Mouse (Mus musculus) stomach, postnatal 0 days (tissue): ENCODE data around the gene Olfr31. TPM values are rescaled to one million over a fixed set of nuclear protein-coding genes. Genes with fewer than 3 reads are reported as not detected.

ENCODE experiments used
- ATAC-seq: fragments of 200-750 bp; cut with Nextera tagmentation; 2 replicates; pipeline ENCODE4 v1.8.0; 2017; ENCODE audit not compliant: low FRiP score, low TSS enrichment
- DNase-seq: peaks from one replicate; pipeline ENCODE4 v3.0.0-alpha.2; 2016; ENCODE audit warnings: low spot score
- H3K27ac ChIP-seq: fragments of 300-500 bp; sonication (generic); replicated peaks from 2 replicates; pipeline ENCODE4 v1.5.1; 2014; ENCODE audit warnings: mild to moderate bottlenecking, control low read depth
- H3K27me3 ChIP-seq: fragments of 300-500 bp; sonication (generic); 2 replicates; pipeline ENCODE4 v1.6.1; 2014; ENCODE audit warnings: low read length; ENCODE audit not compliant: control insufficient read depth, insufficient read depth
- H3K36me3 ChIP-seq: fragments of 300-500 bp; sonication (generic); 2 replicates; pipeline ENCODE4 v1.6.1; 2014; ENCODE audit warnings: low read length, mixed read lengths; ENCODE audit not compliant: control insufficient read depth, insufficient read depth
- H3K4me1 ChIP-seq: fragments of 300-500 bp; sonication (generic); replicated peaks from 2 replicates; pipeline ENCODE4 v1.6.1; 2014; ENCODE audit warnings: antibody characterized with exemption; ENCODE audit not compliant: control insufficient read depth, insufficient read depth
- H3K4me2 ChIP-seq: fragments of 300-500 bp; sonication (generic); replicated peaks from 2 replicates; pipeline ENCODE4 v1.6.1; 2014; ENCODE audit warnings: low read depth, mild to moderate bottlenecking, control low read depth, moderate library complexity
- H3K4me3 ChIP-seq: fragments of 300-500 bp; sonication (generic); 2 replicates; pipeline ENCODE4 v1.5.1; 2014; ENCODE audit warnings: low read depth, low read length, control low read depth
- H3K9ac ChIP-seq: fragments of 300-500 bp; sonication (generic); 2 replicates; pipeline ENCODE4 v1.6.1; 2014; ENCODE audit warnings: mild to moderate bottlenecking, low read length, control low read depth, mixed read lengths
- H3K9me3 ChIP-seq: fragments of 300-500 bp; sonication (generic); 2 replicates; pipeline ENCODE4 v1.6.1; 2016; ENCODE audit warnings: low read length; ENCODE audit not compliant: control insufficient read depth
- CTCF ChIP-seq: IDR thresholded peaks from 2 replicates; pipeline ENCODE4 v1.5.1; 2016; ENCODE audit warnings: antibody characterized with exemption, low read depth, mild to moderate bottlenecking, moderate library complexity
- EP300 ChIP-seq: optimal IDR thresholded peaks from 2 replicates; pipeline ENCODE3; 2016; ENCODE audit warnings: antibody characterized with exemption
- WGBS: fragments of 180-500 bp; shearing (Covaris S2); extraction: QIAGEN DNeasy Blood & Tissue Kit; methylation state at CpG from one replicate; pipeline ENCODE4 v1.1.7; 2014; 5-methylcytosine and 5-hydroxymethylcytosine counted together
- polyA plus RNA-seq: library from polyadenylated mRNA; unstranded; fragments of >200 nt; fragmentation: Nextera tagmentation; extraction: Ambion mirVana; gene quantifications from 2 replicates; pipeline ENCODE4 v1.2.1, GENCODE M21; 2015

Olfr31 gene
- polyA plus RNA-seq, 1 experiment from 2014 or later, result not detected

DNA sequence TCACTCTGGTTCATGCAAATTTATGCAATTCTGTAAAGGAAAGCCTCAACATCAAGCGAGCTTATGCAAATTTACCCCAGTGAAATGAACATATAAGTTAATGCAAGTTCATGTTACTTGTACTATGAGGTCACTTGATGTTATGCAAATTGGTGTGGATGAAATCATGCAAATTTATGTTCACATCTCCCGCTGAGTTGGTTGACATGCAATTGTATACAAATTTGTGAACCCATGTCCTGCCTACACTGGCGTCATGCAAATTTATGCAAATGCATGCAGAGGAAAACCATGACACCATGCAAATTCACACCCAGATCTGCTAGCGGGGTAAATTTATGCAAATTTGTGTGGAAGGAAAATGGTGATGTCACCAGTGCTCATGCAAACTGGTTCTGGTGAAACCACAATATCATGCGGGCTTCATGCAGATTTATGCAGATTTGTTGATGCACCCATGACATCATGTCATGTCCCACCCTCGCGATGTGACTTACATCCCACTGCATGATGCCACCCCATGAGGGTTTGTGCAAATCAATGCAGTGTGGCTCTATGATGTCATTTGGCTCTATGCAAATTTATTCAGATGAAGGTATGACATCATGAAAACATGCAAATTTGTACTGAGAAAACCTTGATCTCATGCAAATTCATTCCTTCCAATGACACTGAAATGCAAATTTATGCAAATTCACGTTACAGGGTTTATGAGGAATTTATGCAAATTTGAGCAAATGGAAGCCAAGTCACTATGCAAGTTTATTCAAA, 31.3 kb downstream of the Olfr31 start:
- Histone ChIP-seq H3K36me3 (no peaks in the 10 kb centered on the region), H3K4me2 (no peak overlapping the region), H3K27ac (no peak overlapping the region), H3K27me3 (no peaks in the 10 kb centered on the region), H3K4me3 (no peak overlapping the region), H3K9me3 (peaks cover 13% of the 10 kb centered on the region), H3K9ac (no peak overlapping the region), H3K4me1 (no peaks in the 10 kb centered on the region)
- TF ChIP-seq EP300, result no peak
- no peak for TF ChIP-seq CTCF
- DNase-seq, result no peak
- WGBS, result 95% methylated on average over 8 of the region's 8 CpGs
- ATAC-seq, result no peak

DNA sequence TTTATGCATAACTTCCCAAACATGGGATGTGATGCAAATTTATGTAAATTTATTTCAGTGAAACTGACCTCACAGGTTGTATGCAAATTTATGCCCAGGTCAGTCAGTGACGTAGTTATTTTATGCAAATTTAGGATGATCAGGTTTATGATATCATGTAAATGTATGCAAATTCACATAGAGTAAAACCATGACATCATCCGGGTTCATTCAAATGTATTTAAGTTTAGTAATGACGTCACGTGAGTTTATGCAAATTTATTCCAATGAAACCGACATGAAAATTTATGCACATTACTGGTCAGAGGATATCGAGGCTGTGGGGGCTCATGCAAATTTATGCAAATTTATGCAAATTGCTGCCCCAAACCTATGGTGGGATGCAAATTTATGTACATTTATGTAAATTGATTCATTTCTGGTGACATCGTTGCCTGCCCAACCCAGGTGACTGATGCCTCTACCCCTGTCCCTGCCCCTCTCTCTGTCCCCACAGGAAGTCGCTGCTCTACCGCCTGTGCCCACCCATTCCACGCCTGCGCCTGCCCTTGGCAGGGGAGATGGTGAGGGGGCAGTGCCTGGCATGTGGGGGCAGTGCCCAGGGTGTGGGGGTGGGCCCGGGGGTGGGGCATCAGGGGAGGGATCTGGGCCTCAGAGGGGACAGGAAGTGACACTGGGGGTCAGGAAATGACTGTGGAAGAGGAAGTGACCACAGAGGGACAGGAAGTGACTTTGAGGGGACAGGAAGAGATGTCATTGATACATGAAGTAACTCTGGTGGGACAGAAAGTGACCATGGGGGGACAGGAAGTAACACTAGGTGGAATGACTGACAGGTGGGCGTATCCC, 32.1 kb downstream of the Olfr31 start:
- Histone ChIP-seq H3K9ac (no peak overlapping the region), H3K9me3 (peaks cover 7% of the 10 kb centered on the region; the same call in 1 of the 2 replicates), H3K4me2 (no peak overlapping the region), H3K4me3 (no peak overlapping the region), H3K4me1 (no peaks in the 10 kb centered on the region), H3K27ac (no peak overlapping the region), H3K27me3 (no peaks in the 10 kb centered on the region), H3K36me3 (no peaks in the 10 kb centered on the region)
- TF ChIP-seq EP300 (no peak), CTCF (no peak)
- 94% methylated on average over 13 of the region's 13 CpGs for WGBS
- DNase-seq (no peak), ATAC-seq (peak; percentile 15; the same call in 1 of the 2 replicates)

DNA sequence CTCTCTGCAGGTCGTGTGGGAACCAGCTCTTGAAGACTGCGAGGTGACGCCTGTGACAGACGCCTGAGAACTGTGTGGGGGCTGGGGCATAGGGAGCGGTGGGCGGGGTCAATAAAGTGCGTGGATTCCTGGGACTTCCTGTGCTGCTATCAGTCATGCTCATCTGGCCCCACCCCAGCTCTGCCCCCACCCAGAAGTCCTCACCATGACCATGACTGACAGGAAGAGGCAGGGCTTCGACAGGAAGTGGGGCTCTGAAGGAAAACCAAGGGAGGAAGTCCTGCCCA, 32.7 kb downstream of the Olfr31 start:
- Histone ChIP-seq H3K4me2 (no peak overlapping the region), H3K4me1 (no peaks in the 10 kb centered on the region), H3K9me3 (peaks cover 5% of the 10 kb centered on the region; the same call in 1 of the 2 replicates), H3K9ac (no peak overlapping the region), H3K36me3 (no peaks in the 10 kb centered on the region), H3K27ac (no peak overlapping the region), H3K4me3 (no peak overlapping the region), H3K27me3 (no peaks in the 10 kb centered on the region)
- peak; percentile 43; the same call in 1 of the 2 replicates for ATAC-seq
- 98% methylated on average over 8 of the region's 8 CpGs for WGBS
- TF ChIP-seq EP300, result no peak
- TF ChIP-seq CTCF, result no peak
- DNase-seq, result peak; percentile 19

Other genes with a start within 250 kb of the Olfr31 start
- gene Psmd6, start 201.8 kb upstream of the Olfr31 start, polyA plus RNA-seq, result 161 and 168 TPM in 2 replicates
- not detected in 2 replicates for gene Olfr720, start 136.0 kb upstream of the Olfr31 start, polyA plus RNA-seq
- 2.7 and 3.9 TPM in 2 replicates for gene Il3ra, start 23.4 kb downstream of the Olfr31 start, polyA plus RNA-seq
- not detected in 2 replicates for gene Olfr721-ps1, start 78.5 kb downstream of the Olfr31 start, polyA plus RNA-seq